Mouse (Mus musculus) urinary bladder, postnatal 10 days (tissue): ENCODE measurements around the gene Cyp3a57.
"Not testable (repeated sequence)": the region's sequence is repeated elsewhere in the genome, so short reads cannot be mapped to it uniquely, and the experiment has no call there.

Experiments used
- DNase-seq: peaks from one replicate; pipeline ENCODE4 v3.0.0; 2022; ENCODE audit warnings: low spot score

Cyp3a57 gene

GRCm38 (mm10) chr5:145344941-145345340 is at the start of gene Cyp3a57:
TSS of gene Cyp3a57 (plus strand) at chr5:145345279.
- no peak for DNase-seq

- DNase-seq, result no peak
These were observed 44.6 kb upstream of the Cyp3a57 start for GRCm38 (mm10) chr5:145300469-145300868.

- DNase-seq, result not testable (repeated sequence)
These were observed 43.3 kb upstream of the Cyp3a57 start for GRCm38 (mm10) chr5:145301796-145302195.

- DNase-seq, result no peak
These were observed 42.7 kb upstream of the Cyp3a57 start for GRCm38 (mm10) chr5:145302424-145302823.

GRCm38 (mm10) chr5:145306953-145307352 is 38.1 kb upstream of the Cyp3a57 start:
- not testable (repeated sequence) for DNase-seq

DNA sequence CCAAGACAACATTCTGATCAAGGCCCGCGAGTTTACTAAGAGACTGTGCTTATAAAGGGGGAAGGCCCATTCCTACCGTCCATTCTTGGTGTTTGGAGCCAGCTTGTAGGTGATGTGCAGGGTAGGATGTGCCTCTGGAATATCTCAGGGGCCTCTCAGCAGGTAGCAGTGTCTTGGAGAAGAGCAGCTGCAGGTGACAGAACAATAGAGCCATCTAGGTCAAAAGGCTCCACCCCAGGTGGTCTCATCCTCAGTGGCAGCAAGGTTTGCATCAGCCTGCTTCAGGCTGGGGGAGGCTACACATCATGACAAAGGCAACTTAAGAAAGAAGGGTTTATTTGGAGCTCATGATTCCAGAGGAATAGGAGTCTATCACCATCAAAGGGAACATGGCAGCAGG is 37.3 kb upstream of the Cyp3a57 start:
- DNase-seq, result not testable (repeated sequence)

- DNase-seq, result no peak
These were observed 31.2 kb upstream of the Cyp3a57 start for GRCm38 (mm10) chr5:145313845-145314244.

- DNase-seq, result no peak
These were observed 27.9 kb upstream of the Cyp3a57 start for GRCm38 (mm10) chr5:145317141-145317540.

DNA sequence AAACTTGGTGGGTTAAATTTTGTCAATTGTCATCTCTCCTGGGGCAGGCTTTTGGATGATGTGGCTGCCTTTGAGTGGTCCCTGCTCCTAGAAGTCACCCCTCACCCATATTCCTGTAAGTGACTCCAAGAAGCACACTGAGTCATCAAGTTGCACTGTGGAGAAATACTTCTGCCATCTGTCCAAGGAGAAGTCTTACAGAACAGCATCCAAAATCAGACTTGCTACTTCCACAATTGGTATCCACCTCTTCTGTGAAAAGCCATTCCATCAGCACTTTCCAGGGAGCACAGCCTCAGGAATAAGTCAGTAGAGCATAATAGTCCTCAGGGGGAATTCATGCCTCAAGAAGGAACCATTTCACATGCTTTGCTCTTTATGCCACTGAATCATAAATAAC is 6.3 kb upstream of the Cyp3a57 start:
- DNase-seq, result not testable (repeated sequence)

GRCm38 (mm10) chr5:145349697-145350096 is 4.6 kb downstream of the Cyp3a57 start:
- no peak for DNase-seq

DNA sequence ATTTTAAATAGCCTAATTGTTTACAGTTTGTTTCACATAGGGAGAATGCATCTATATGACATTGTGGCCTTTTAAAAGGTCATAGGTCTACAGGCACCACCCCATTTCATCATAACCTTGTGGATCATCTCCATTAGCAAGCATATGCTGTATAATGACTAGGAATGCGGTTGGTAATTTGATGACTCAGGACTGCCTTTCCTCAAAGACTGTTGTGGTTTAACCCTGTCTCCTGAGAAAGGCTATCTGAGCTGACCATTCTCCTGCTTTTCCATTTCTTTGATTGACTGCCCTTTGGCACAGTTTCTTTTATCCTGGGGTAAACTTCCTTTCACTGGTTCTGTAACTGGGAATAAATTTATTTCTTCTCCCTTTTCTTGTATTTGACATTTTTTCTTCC is 8.0 kb downstream of the Cyp3a57 start:
- no peak for DNase-seq

DNA sequence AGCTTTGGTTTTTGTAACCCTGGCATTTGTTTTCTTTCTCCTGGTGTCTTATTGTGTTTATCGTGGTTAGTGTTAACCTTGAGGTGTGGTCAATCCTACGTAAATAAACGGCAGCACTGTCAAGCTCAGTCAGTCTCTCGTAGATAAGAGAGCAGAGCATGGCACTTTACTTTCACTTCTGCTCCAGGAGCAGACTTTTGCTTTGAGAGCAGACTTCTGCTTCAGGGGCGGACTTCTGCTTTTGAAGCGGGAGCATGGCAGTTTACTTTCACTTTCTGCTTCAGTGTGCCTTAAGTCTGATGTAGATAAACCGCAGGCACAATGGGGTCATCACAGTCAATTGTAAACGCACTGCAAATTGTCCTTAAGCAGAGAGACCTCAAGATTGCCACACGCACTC is 70.3 kb downstream of the Cyp3a57 start:
- not testable (repeated sequence) for DNase-seq

GRCm38 (mm10) chr5:145422287-145422686 is 77.2 kb downstream of the Cyp3a57 start:
- no peak for DNase-seq

DNA sequence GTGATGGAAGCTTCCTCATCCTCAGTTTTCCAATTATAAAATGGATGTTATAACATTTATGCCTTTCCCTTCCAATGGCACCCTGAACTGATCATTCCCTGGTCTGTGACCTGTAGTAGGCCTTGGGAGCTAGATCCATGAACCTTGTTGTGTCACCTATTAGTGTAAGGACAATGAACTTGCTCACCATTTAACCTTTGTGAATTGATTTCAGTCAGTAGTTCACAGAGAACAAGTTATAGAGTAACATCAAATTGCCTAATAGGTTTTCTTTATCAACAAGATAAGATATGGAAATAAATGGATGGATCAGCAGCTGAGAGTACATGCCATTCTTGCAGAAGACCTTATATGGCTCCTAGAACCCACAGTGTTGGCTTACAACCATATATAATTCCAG is 85.9 kb downstream of the Cyp3a57 start:
- DNase-seq, result no peak

GRCm38 (mm10) chr5:145433688-145434087 is 88.6 kb downstream of the Cyp3a57 start:
- no peak for DNase-seq
